Mouse (Mus musculus) spleen, adult 2 months (tissue): ENCODE data around the gene Ppp1r14b.

Source experiments
- CTCF ChIP-seq: fragments of 200-500 bp; IDR thresholded peaks from 2 replicates; pipeline ENCODE4 v1.5.1; 2011; ENCODE audit warnings: mild to moderate bottlenecking, inconsistent platforms; ENCODE audit not compliant: insufficient read depth, insufficient read length, insufficient replicate concordance; ENCODE audit errors: extremely low read depth
- POLR2A ChIP-seq: fragments of 200-500 bp; IDR thresholded peaks from 2 replicates; pipeline ENCODE4 v1.6.1; 2011; ENCODE audit warnings: low read depth, low read length, inconsistent platforms

- TF ChIP-seq CTCF (no peak), POLR2A (no peak)
Measured at GRCm38 (mm10) chr19:6995255-6995991, 20.7 kb downstream of the Ppp1r14b start.
